Mouse (Mus musculus): Measurements from ENCODE around the gene Il6ra.

DNA sequence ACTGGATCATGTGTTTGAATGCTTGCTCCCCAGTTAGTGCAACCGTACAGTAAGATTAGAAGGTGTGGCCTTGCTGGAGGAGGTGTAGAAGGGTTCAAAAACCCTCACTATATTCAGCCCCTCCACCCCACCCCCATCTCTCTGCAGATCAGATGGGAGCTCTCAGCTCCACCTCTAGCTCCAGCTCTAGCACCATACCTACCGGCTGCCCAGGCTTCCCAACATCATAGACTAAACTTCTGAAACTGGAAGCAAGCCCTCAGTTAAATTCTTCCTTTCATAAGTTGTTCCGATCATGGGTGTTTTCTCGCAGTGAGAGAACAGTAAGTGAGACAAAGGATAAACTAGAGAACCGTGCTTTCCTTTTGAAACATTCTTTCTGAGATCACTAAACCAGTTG is 38.9 kb downstream of the Il6ra start:
- TF ChIP-seq CTCF (IDR thresholded peaks at IDR 0.05; ENCODE audit: borderline replicate concordance, insufficient read depth, low read depth, low read length) (no peak), POLR2A (IDR thresholded peaks at IDR 0.05; ENCODE audit: borderline replicate concordance, insufficient read depth, low read length) (no peak)

All from cerebellum, adult 2 months (tissue).